Mouse (Mus musculus): ENCODE data around the gene Fcho2. TPM values are rescaled to one million over a fixed set of nuclear protein-coding genes. Genes with fewer than 3 reads are reported as not detected.
"Not testable (repeated sequence)": the region's sequence is repeated elsewhere in the genome, so short reads cannot be mapped to it uniquely, and the experiment has no call there.

Gene Fcho2
- polyA plus RNA-seq, 1 experiment from 2014 or later, result 25.3 TPM

- not testable (repeated sequence) for H3K36me3 ChIP-seq (ENCODE audit: control insufficient read depth, insufficient read depth, low read length); ATAC-seq (replicated peaks; ENCODE audit: low FRiP score); H3K4me1 ChIP-seq (replicated peaks; ENCODE audit: control insufficient read depth, insufficient read depth, low read length); H3K27me3 ChIP-seq (replicated peaks; ENCODE audit: control insufficient read depth, insufficient read depth, low read length); H3K4me3 ChIP-seq (ENCODE audit: low read depth, low read length); H3K9ac ChIP-seq (ENCODE audit: low read depth, low read length); H3K27ac ChIP-seq (ENCODE audit: low read depth, low read length); H3K9me3 ChIP-seq (ENCODE audit: control insufficient read depth, low read length); DNase-seq (ENCODE audit: low spot score); H3K4me2 ChIP-seq
- WGBS, result 96% methylated on average over 6 of the region's 6 CpGs
These were observed 13.8 kb upstream of the Fcho2 start for GRCm38 (mm10) chr13:98829026-98829425.

- Histone ChIP-seq H3K4me1 (replicated peaks; ENCODE audit: control insufficient read depth, insufficient read depth, low read length) (no peaks in the 10 kb centered on the region), H3K9me3 (ENCODE audit: control insufficient read depth, low read length) (no peaks in the 10 kb centered on the region), H3K4me2 (no peak overlapping the region), H3K4me3 (ENCODE audit: low read depth, low read length) (no peak overlapping the region), H3K9ac (ENCODE audit: low read depth, low read length) (no peak overlapping the region), H3K27ac (ENCODE audit: low read depth, low read length) (no peak overlapping the region), H3K27me3 (replicated peaks; ENCODE audit: control insufficient read depth, insufficient read depth, low read length) (no peaks in the 10 kb centered on the region), H3K36me3 (ENCODE audit: control insufficient read depth, insufficient read depth, low read length) (no peaks in the 10 kb centered on the region)
- DNase-seq (ENCODE audit: low spot score) (no peak), ATAC-seq (replicated peaks; ENCODE audit: low FRiP score) (no peak)
- 71% methylated on average over 4 of the region's 4 CpGs for WGBS
These were observed 10.3 kb upstream of the Fcho2 start for GRCm38 (mm10) chr13:98825574-98825973.

- H3K27me3 ChIP-seq (replicated peaks; ENCODE audit: control insufficient read depth, insufficient read depth, low read length), result no peaks in the 10 kb centered on the region
- 72% methylated on average over 2 of the region's 2 CpGs for WGBS
- DNase-seq (ENCODE audit: low spot score) (no peak), ATAC-seq (replicated peaks; ENCODE audit: low FRiP score) (no peak)
- no peak overlapping the region for H3K4me3 ChIP-seq (ENCODE audit: low read depth, low read length)
- no peak overlapping the region for H3K27ac ChIP-seq (ENCODE audit: low read depth, low read length)
- H3K9ac ChIP-seq (ENCODE audit: low read depth, low read length), result no peak overlapping the region
- no peaks in the 10 kb centered on the region for H3K9me3 ChIP-seq (ENCODE audit: control insufficient read depth, low read length)
- no peak overlapping the region for H3K4me2 ChIP-seq
- no peaks in the 10 kb centered on the region for H3K4me1 ChIP-seq (replicated peaks; ENCODE audit: control insufficient read depth, insufficient read depth, low read length)
- H3K36me3 ChIP-seq (ENCODE audit: control insufficient read depth, insufficient read depth, low read length), result no peaks in the 10 kb centered on the region
These were observed 3.8 kb upstream of the Fcho2 start for GRCm38 (mm10) chr13:98819094-98819493.

- H3K27me3 ChIP-seq (replicated peaks; ENCODE audit: control insufficient read depth, insufficient read depth, low read length), result no peaks in the 10 kb centered on the region
- H3K36me3 ChIP-seq (ENCODE audit: control insufficient read depth, insufficient read depth, low read length), result no peaks in the 10 kb centered on the region
- ATAC-seq (replicated peaks; ENCODE audit: low FRiP score), result no peak
- peaks cover 5% of the 10 kb centered on the region for H3K4me1 ChIP-seq (replicated peaks; ENCODE audit: control insufficient read depth, insufficient read depth, low read length)
- no peak overlapping the region for H3K4me3 ChIP-seq (ENCODE audit: low read depth, low read length)
- H3K4me2 ChIP-seq, result no peak overlapping the region
- no peak overlapping the region for H3K9ac ChIP-seq (ENCODE audit: low read depth, low read length)
- H3K27ac ChIP-seq (ENCODE audit: low read depth, low read length), result no peak overlapping the region
- DNase-seq (ENCODE audit: low spot score), result no peak
- no peaks in the 10 kb centered on the region for H3K9me3 ChIP-seq (ENCODE audit: control insufficient read depth, low read length)
- 80% methylated on average over 4 of the region's 4 CpGs for WGBS
These were observed 3.0 kb upstream of the Fcho2 start for GRCm38 (mm10) chr13:98818205-98818604.

- H3K27ac ChIP-seq (ENCODE audit: low read depth, low read length), result no peak overlapping the region
- no peaks in the 10 kb centered on the region for H3K36me3 ChIP-seq (ENCODE audit: control insufficient read depth, insufficient read depth, low read length)
- H3K4me3 ChIP-seq (ENCODE audit: low read depth, low read length), result no peak overlapping the region
- no peaks in the 10 kb centered on the region for H3K9me3 ChIP-seq (ENCODE audit: control insufficient read depth, low read length)
- WGBS, result 55% methylated on average over 4 of the region's 4 CpGs
- ATAC-seq (replicated peaks; ENCODE audit: low FRiP score) (no peak), DNase-seq (ENCODE audit: low spot score) (no peak)
- peaks cover 7% of the 10 kb centered on the region for H3K4me1 ChIP-seq (replicated peaks; ENCODE audit: control insufficient read depth, insufficient read depth, low read length)
- H3K27me3 ChIP-seq (replicated peaks; ENCODE audit: control insufficient read depth, insufficient read depth, low read length), result no peaks in the 10 kb centered on the region
- no peak overlapping the region for H3K4me2 ChIP-seq
- no peak overlapping the region for H3K9ac ChIP-seq (ENCODE audit: low read depth, low read length)
These were observed 2.5 kb upstream of the Fcho2 start for GRCm38 (mm10) chr13:98817766-98818165.

- WGBS, result 60% methylated on average over 4 of the region's 4 CpGs
- ATAC-seq (replicated peaks; ENCODE audit: low FRiP score), result not testable (repeated sequence)
These were observed 1.9 kb upstream of the Fcho2 start for GRCm38 (mm10) chr13:98816981-98817660.

GRCm38 (mm10) chr13:98816571-98816970 lies 1.3 kb upstream of the Fcho2 start:
- no peak overlapping the region for H3K9ac ChIP-seq (ENCODE audit: low read depth, low read length)
- peak overlapping the region; percentile 73; the same call in 1 of the 2 replicates for H3K4me2 ChIP-seq
- WGBS, result 86% methylated on average over 9 of the region's 9 CpGs
- H3K27me3 ChIP-seq (replicated peaks; ENCODE audit: control insufficient read depth, insufficient read depth, low read length), result no peaks in the 10 kb centered on the region
- no peaks in the 10 kb centered on the region for H3K9me3 ChIP-seq (ENCODE audit: control insufficient read depth, low read length)
- H3K4me3 ChIP-seq (ENCODE audit: low read depth, low read length), result no peak overlapping the region
- no peak overlapping the region for H3K27ac ChIP-seq (ENCODE audit: low read depth, low read length)
- DNase-seq (ENCODE audit: low spot score), result no peak
- H3K4me1 ChIP-seq (replicated peaks; ENCODE audit: control insufficient read depth, insufficient read depth, low read length), result peaks cover 10% of the 10 kb centered on the region
- no peak for ATAC-seq (replicated peaks; ENCODE audit: low FRiP score)
- H3K36me3 ChIP-seq (ENCODE audit: control insufficient read depth, insufficient read depth, low read length), result no peaks in the 10 kb centered on the region

More at GRCm38 (mm10) chr13:98816981-98817660, 1.9 kb upstream of the Fcho2 start:
- H3K4me3 ChIP-seq (ENCODE audit: low read depth, low read length); H3K27ac ChIP-seq (ENCODE audit: low read depth, low read length); DNase-seq (ENCODE audit: low spot score); H3K27me3 ChIP-seq (replicated peaks; ENCODE audit: control insufficient read depth, insufficient read depth, low read length); H3K9ac ChIP-seq (ENCODE audit: low read depth, low read length); H3K36me3 ChIP-seq (ENCODE audit: control insufficient read depth, insufficient read depth, low read length); H3K4me2 ChIP-seq; H3K9me3 ChIP-seq (ENCODE audit: control insufficient read depth, low read length): not testable (repeated sequence)
- peaks cover 10% of the 10 kb centered on the region for H3K4me1 ChIP-seq (replicated peaks; ENCODE audit: control insufficient read depth, insufficient read depth, low read length)

GRCm38 (mm10) chr13:98814275-98815040 lies 791 bp downstream of the Fcho2 start:
- Histone ChIP-seq H3K36me3 (ENCODE audit: control insufficient read depth, insufficient read depth, low read length) (no peaks in the 10 kb centered on the region), H3K9me3 (ENCODE audit: control insufficient read depth, low read length) (no peaks in the 10 kb centered on the region), H3K27me3 (replicated peaks; ENCODE audit: control insufficient read depth, insufficient read depth, low read length) (no peaks in the 10 kb centered on the region), H3K4me3 (ENCODE audit: low read depth, low read length) (peak overlapping the region; percentile 88), H3K4me1 (replicated peaks; ENCODE audit: control insufficient read depth, insufficient read depth, low read length) (peaks cover 13% of the 10 kb centered on the region), H3K4me2 (peak overlapping the region; percentile 73), H3K9ac (ENCODE audit: low read depth, low read length) (peak overlapping the region; percentile 97), H3K27ac (ENCODE audit: low read depth, low read length) (peak overlapping the region; percentile 97)
- WGBS, result under 1% methylated on average over 77 of the region's 81 CpGs
- ATAC-seq (replicated peaks; ENCODE audit: low FRiP score) (peak; percentile 32), DNase-seq (ENCODE audit: low spot score) (peak; percentile 69)

Data from liver, embryonic 11.5 days (tissue).